Mouse (Mus musculus) ES-E14 (cell line): ENCODE results near the gene Slc16a6. TPM values are rescaled to one million over a fixed set of nuclear protein-coding genes. Genes with fewer than 3 reads are reported as not detected.
"Not testable (repeated sequence)": the region's sequence is repeated elsewhere in the genome, so short reads cannot be mapped to it uniquely, and the experiment has no call there.

ENCODE experiments used
- DNase-seq: peaks from one replicate; pipeline ENCODE4 v3.0.0-alpha.2; 2013; ENCODE audit warnings: low read depth, low spot score
- H3K27ac ChIP-seq: 2 replicates; pipeline ENCODE4 v1.5.1; 2012; ENCODE audit warnings: low read depth, mild to moderate bottlenecking, low read length, moderate library complexity, mixed read lengths; ENCODE audit not compliant: poor library complexity, insufficient read depth, severe bottlenecking
- H3K36me3 ChIP-seq: 2 replicates; pipeline ENCODE4 v1.6.1; 2012; ENCODE audit warnings: mild to moderate bottlenecking, low read length, moderate library complexity, mixed read lengths; ENCODE audit not compliant: control insufficient read depth, poor library complexity, insufficient read depth, severe bottlenecking
- H3K4me1 ChIP-seq, 2 experiments: fragments of 150-350 bp in 1 of 2; sonication (generic) in 1 of 2; 2 replicates each; pipeline ENCODE4 v1.6.1; 2012; ENCODE audit warnings: low read length in 2 of 2, mild to moderate bottlenecking in 1 of 2, mixed read lengths in 1 of 2; ENCODE audit not compliant: control insufficient read depth in 2 of 2, insufficient read depth in 2 of 2, poor library complexity in 1 of 2
- H3K4me3 ChIP-seq, 2 experiments: fragments of 150-350 bp in 1 of 2; sonication (generic) in 1 of 2; 2 replicates each; pipeline ENCODE4 v1.5.1; 2012; ENCODE audit warnings: low read length in 2 of 2, low read depth in 1 of 2, mild to moderate bottlenecking in 1 of 2, mixed read lengths in 1 of 2; ENCODE audit not compliant: insufficient read depth in 1 of 2, poor library complexity in 1 of 2, severe bottlenecking in 1 of 2
- H3K9ac ChIP-seq: 2 replicates; pipeline ENCODE4 v1.6.1; 2012; ENCODE audit warnings: low read depth, mild to moderate bottlenecking, low read length, mixed read lengths; ENCODE audit not compliant: poor library complexity, insufficient read depth, severe bottlenecking
- H3K9me3 ChIP-seq: fragments of 150-350 bp; sonication (generic); 2 replicates; pipeline ENCODE4 v1.6.1; 2012; ENCODE audit warnings: low read depth, mild to moderate bottlenecking, low read length; ENCODE audit not compliant: control insufficient read depth, insufficient read depth
- CHD2 ChIP-seq: IDR thresholded peaks from 2 replicates; pipeline ENCODE4 v1.6.1; 2014; ENCODE audit warnings: mild to moderate bottlenecking, low read depth, low read length, inconsistent platforms
- HCFC1 ChIP-seq: IDR thresholded peaks from 2 replicates; pipeline ENCODE4 v1.6.1; 2012; ENCODE audit warnings: low read length, inconsistent platforms, borderline replicate concordance; ENCODE audit not compliant: insufficient read depth
- MAFK ChIP-seq: IDR thresholded peaks from 2 replicates; pipeline ENCODE4 v1.6.1; 2014; ENCODE audit warnings: mild to moderate bottlenecking, low read depth, low read length, inconsistent platforms; ENCODE audit not compliant: insufficient read depth
- ZC3H11A ChIP-seq: IDR thresholded peaks from 2 replicates; pipeline ENCODE4 v1.6.1; 2012; ENCODE audit warnings: low read depth, mild to moderate bottlenecking, inconsistent platforms, low read length, borderline replicate concordance
- ZNF384 ChIP-seq: IDR thresholded peaks from 2 replicates; pipeline ENCODE4 v1.6.1; 2012; ENCODE audit warnings: low read depth, low read length, inconsistent platforms
- in situ Hi-C, 2 experiments: fragments of 600-800 bp; cut with MboI; formaldehyde crosslinking; loops; one replicate each; pipeline ENCODE4 v1.15.1; 2025; ENCODE audit warnings: low sequenced_read_pairs in 2 of 2, inconsistent platforms in 1 of 2; ENCODE audit not compliant: unreplicated experiment in 2 of 2
- total RNA-seq: library from RNA; depleted of rRNA; stranded (reverse); fragments of 300-350 nt; gene quantifications from 2 replicates; pipeline ENCODE4 v1.2.3, GENCODE M21; 2012

Gene Slc16a6
- total RNA-seq, 1 experiment, result 26.8 TPM

- no peak overlapping the region for H3K4me3 ChIP-seq
- no peaks in the 10 kb centered on the region for H3K36me3 ChIP-seq
- DNase-seq, result no peak
- H3K9ac ChIP-seq, result no peak overlapping the region
- in situ Hi-C loops, result no loop called here
- H3K9me3 ChIP-seq, result no peaks in the 10 kb centered on the region
- no peak for TF ChIP-seq HCFC1
- TF ChIP-seq CHD2, result no peak
- TF ChIP-seq MAFK, result no peak
- TF ChIP-seq ZNF384, result no peak
- TF ChIP-seq ZC3H11A, result no peak
- H3K27ac ChIP-seq, result no peak overlapping the region
- H3K4me1 ChIP-seq, result no peaks in the 10 kb centered on the region
Observed at GRCm38 (mm10) chr11:109496475-109496993, 23.1 kb upstream of the Slc16a6 start.

DNA sequence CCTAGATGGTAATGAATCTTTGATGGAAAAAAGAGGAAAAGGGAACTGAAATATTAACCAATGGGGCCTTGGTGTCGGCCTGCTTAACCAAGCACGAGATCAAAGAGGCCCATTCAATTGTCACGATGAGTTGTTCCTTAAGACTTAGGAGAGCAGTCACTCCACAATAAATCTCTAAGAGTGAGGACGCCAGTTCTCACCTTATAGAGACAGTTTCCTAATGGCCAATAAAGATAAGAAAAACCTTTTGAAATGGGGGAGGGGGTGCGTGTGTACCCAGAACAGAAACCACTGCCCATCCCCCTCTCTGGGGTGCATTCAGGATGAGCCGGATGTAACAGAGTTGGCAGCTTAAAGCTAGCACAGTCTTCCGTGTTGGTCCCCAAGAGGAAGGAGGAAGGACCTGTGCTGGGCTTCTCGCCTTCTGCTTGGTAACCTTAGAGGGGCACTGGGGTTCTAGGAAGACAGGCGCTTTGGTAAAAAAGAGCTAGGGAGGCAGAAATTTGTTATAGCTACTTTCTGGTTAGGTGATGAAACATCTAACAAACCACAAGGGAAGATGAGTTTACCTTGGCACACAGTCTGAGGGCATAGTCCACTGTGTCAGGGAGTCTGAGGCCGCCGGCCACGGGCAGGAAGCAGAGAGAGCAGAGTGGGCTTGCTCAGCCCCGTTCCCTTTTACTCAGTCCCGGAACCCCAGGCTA, 22.5 kb upstream of the Slc16a6 start:
- DNase-seq, result no peak
- TF ChIP-seq MAFK (no peak), ZC3H11A (no peak), HCFC1 (no peak), ZNF384 (no peak), CHD2 (no peak)
- H3K9ac ChIP-seq, result no peak overlapping the region
- H3K9me3 ChIP-seq, result no peaks in the 10 kb centered on the region
- in situ Hi-C loops, result no loop called here
- H3K36me3 ChIP-seq, result no peaks in the 10 kb centered on the region
- H3K27ac ChIP-seq, result no peak overlapping the region
- no peaks in the 10 kb centered on the region for H3K4me1 ChIP-seq
- H3K4me3 ChIP-seq, result no peak overlapping the region

DNA sequence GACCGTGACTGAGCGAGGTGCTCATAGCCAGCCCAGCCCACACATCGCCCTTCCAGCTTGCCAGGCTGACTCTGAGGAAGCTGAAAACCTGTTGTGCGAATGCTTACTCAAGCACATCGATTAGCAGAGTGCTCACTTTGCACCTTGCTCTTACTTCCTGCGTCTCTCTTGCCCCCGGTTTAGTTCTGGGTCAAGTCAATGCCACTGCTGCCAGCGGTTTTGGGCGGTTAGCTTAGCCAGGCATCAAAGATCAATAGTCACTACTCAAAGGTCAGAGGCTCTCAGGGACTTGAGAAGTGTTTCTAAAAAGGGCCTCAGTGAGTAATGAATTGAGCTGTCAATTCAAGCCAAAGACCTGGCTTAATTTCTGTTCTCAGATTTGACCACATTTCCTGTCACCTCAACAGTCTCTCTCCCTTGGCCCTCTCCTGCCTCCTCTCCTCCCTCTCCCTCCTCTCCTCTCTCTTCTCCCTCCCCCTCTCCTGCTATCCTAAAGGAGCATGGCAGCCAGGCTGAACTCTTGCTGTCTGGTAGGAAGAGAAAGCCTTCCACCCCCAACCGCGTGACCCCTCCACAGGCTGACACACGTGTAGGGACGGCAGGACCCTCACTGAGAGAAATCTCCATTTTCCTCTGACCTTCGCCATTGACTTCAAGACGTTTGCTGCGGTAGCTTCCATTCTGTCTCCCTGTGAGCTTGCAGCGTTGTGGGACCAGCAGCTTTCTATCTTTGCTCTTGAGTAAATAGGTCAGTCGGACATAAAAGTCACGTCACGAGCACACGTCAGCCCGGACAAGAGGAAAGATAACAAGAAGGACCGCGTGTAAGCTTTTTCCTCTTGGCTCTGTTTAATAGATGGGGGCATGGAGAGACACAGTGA, 21.7 kb upstream of the Slc16a6 start:
- no peak overlapping the region for H3K9ac ChIP-seq
- H3K4me3 ChIP-seq, result no peak overlapping the region
- in situ Hi-C loops, result no loop called here
- no peak for DNase-seq
- no peaks in the 10 kb centered on the region for H3K36me3 ChIP-seq
- H3K27ac ChIP-seq, result no peak overlapping the region
- TF ChIP-seq HCFC1 (no peak), ZC3H11A (no peak), CHD2 (no peak), ZNF384 (no peak), MAFK (no peak)
- H3K9me3 ChIP-seq, result no peaks in the 10 kb centered on the region
- H3K4me1 ChIP-seq, result no peaks in the 10 kb centered on the region

DNA sequence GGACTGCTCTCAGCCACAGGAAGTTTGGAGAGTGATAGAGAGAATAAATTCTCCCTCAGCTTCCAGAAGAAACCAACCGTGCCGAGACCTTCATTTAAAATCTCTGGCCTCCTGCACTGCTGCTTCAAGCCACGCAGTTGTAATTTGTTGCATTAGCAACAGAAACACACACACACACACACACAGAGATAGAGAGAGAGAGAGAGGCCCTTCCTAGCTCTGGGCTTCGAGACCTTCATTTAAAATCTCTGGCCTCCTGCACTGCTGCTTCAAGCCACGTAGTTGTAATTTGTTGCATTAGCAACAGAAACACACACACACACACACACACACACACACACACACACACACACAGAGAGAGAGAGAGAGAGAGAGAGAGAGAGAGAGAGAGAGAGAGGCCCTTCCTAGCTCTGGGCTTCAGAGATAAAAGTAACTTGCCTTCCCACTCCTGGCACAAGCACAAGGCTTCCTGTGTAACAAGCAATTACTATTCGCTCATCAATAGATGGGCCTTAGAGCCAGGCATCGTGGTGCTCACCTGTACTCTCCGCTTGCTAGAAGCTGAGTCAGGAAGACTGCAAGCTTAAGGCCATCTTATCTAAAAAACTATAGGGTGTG, 19.6 kb upstream of the Slc16a6 start:
- in situ Hi-C loops, H3K9me3 ChIP-seq, H3K9ac ChIP-seq, H3K4me1 ChIP-seq, H3K4me3 ChIP-seq, H3K27ac ChIP-seq, DNase-seq, H3K36me3 ChIP-seq: not testable (repeated sequence)
